In genomic region chr10:99697696-99698095, GRCm38 (mm10) we compare ENCODE assay signal across 28 mouse cellular contexts.
A peak's percentile ranks its signal among the peaks of the same experiment; 100 is the strongest.
DNase-seq lines count a peak whose midpoint lies in the region; ATAC-seq lines count a peak whose summit lies in the region.
"Had no signal": no experiment of that assay in that cellular context is flagged by ENCODE, and none has a peak within 500 bp of the region (broad histone marks: within the 10 kb centered on the region; RNA-seq: fewer than 3 reads in every experiment).

No protein-coding gene starts in this region.

- no peaks in the 10 kb centered on the region for H3K36me3 ChIP-seq in forebrain, embryonic 14.5 days (ENCODE audit: control insufficient read depth, insufficient read depth, low read length)
- H3K36me3 ChIP-seq in forebrain, embryonic 16.5 days (ENCODE audit: control insufficient read depth, insufficient read depth) = no peaks in the 10 kb centered on the region
- H3K36me3 ChIP-seq in midbrain, embryonic 16.5 days (ENCODE audit: control insufficient read depth, insufficient read depth, low read length) = no peaks in the 10 kb centered on the region
- H3K36me3 ChIP-seq in midbrain, embryonic 14.5 days (ENCODE audit: control insufficient read depth, insufficient read depth, low read length) = no peaks in the 10 kb centered on the region
- H3K36me3 ChIP-seq: embryonic facial prominence, embryonic 12.5 days; heart, embryonic 13.5 days; hindbrain, embryonic 10.5 days; hindbrain, embryonic 15.5 days; liver, embryonic 12.5 days; midbrain, embryonic 12.5 days had no signal

- 0 out of 2 replicates have a peak, but pooled peaks cover 5% of the 10 kb centered on the region for H3K4me1 ChIP-seq in forebrain, embryonic 14.5 days (ENCODE audit: control insufficient read depth, insufficient read depth, low read length)
- no peaks in the 10 kb centered on the region for H3K4me1 ChIP-seq in forebrain, embryonic 16.5 days (replicated peaks; ENCODE audit: control insufficient read depth, insufficient read depth, low read length)
- peaks cover 2% of the 10 kb centered on the region; the same call in 1 of the 2 replicates for H3K4me1 ChIP-seq in midbrain, embryonic 16.5 days (ENCODE audit: control insufficient read depth, insufficient read depth, low read length)
- no peaks in the 10 kb centered on the region for H3K4me1 ChIP-seq in midbrain, embryonic 14.5 days (ENCODE audit: control insufficient read depth, insufficient read depth, low read length)
- H3K4me1 ChIP-seq: embryonic facial prominence, embryonic 12.5 days; heart, embryonic 13.5 days; hindbrain, embryonic 10.5 days; hindbrain, embryonic 15.5 days; liver, embryonic 12.5 days; midbrain, embryonic 12.5 days had no signal

- no peaks in the 10 kb centered on the region for H3K9me3 ChIP-seq in forebrain, embryonic 14.5 days (replicated peaks; ENCODE audit: control insufficient read depth, low read length)
- no peaks in the 10 kb centered on the region for H3K9me3 ChIP-seq in forebrain, embryonic 16.5 days (ENCODE audit: control insufficient read depth, low read length)
- no peaks in the 10 kb centered on the region for H3K9me3 ChIP-seq in midbrain, embryonic 16.5 days (replicated peaks; ENCODE audit: control insufficient read depth, low read length, poor library complexity, severe bottlenecking)
- no peaks in the 10 kb centered on the region for H3K9me3 ChIP-seq in midbrain, embryonic 14.5 days (ENCODE audit: control insufficient read depth, low read length)
- H3K9me3 ChIP-seq: embryonic facial prominence, embryonic 12.5 days; heart, embryonic 13.5 days; hindbrain, embryonic 10.5 days; hindbrain, embryonic 15.5 days; liver, embryonic 12.5 days; midbrain, embryonic 12.5 days had no signal

- peak; percentile 63; the same call in 1 of the 2 replicates for ATAC-seq in forebrain, embryonic 14.5 days
- no peak for ATAC-seq in forebrain, embryonic 16.5 days
- peak; percentile 51; the same call in 1 of the 2 replicates for ATAC-seq in midbrain, embryonic 16.5 days
- no peak for ATAC-seq in midbrain, embryonic 14.5 days (ENCODE audit: low FRiP score, low TSS enrichment)
- ATAC-seq: activated CD4-positive, CD25-positive, alpha-beta regulatory T cell, adult 4 months; inflammation-experienced regulatory T-cells, adult 6 months; liver, embryonic 12.5 days; liver, postnatal 0 days had no signal

- H3K27ac ChIP-seq in forebrain, embryonic 14.5 days (ENCODE audit: low read depth, low read length) = no peak overlapping the region
- H3K27ac ChIP-seq in forebrain, embryonic 16.5 days (ENCODE audit: low read length) = no peak overlapping the region
- no peak overlapping the region for H3K27ac ChIP-seq in midbrain, embryonic 16.5 days (ENCODE audit: low read length)
- H3K27ac ChIP-seq in midbrain, embryonic 14.5 days (replicated peaks; ENCODE audit: low read depth, low read length) = no peak overlapping the region
- H3K27ac ChIP-seq: embryonic facial prominence, embryonic 12.5 days; heart, embryonic 13.5 days; hindbrain, embryonic 10.5 days; hindbrain, embryonic 15.5 days; liver, embryonic 12.5 days; midbrain, embryonic 12.5 days had no signal

- H3K27me3 ChIP-seq in forebrain, embryonic 14.5 days (replicated peaks; ENCODE audit: control insufficient read depth, insufficient read depth, low read length) = no peaks in the 10 kb centered on the region
- H3K27me3 ChIP-seq in forebrain, embryonic 16.5 days (replicated peaks; ENCODE audit: control insufficient read depth, insufficient read depth, low read length) = no peaks in the 10 kb centered on the region
- H3K27me3 ChIP-seq in midbrain, embryonic 16.5 days (ENCODE audit: control insufficient read depth, insufficient read depth, low read depth, low read length) = no peaks in the 10 kb centered on the region
- no peaks in the 10 kb centered on the region for H3K27me3 ChIP-seq in midbrain, embryonic 14.5 days (ENCODE audit: control insufficient read depth, insufficient read depth, low read length)
- H3K27me3 ChIP-seq: embryonic facial prominence, embryonic 12.5 days; heart, embryonic 13.5 days; hindbrain, embryonic 15.5 days; liver, embryonic 12.5 days; midbrain, embryonic 12.5 days had no signal

- no peak overlapping the region for H3K9ac ChIP-seq in forebrain, embryonic 14.5 days (ENCODE audit: low read length)
- H3K9ac ChIP-seq in forebrain, embryonic 16.5 days (replicated peaks; ENCODE audit: low read depth, low read length) = no peak overlapping the region
- H3K9ac ChIP-seq in midbrain, embryonic 16.5 days (ENCODE audit: low read depth, low read length) = no peak overlapping the region
- H3K9ac ChIP-seq in midbrain, embryonic 14.5 days (replicated peaks; ENCODE audit: low read length) = no peak overlapping the region
- H3K9ac ChIP-seq: embryonic facial prominence, embryonic 12.5 days; heart, embryonic 13.5 days; hindbrain, embryonic 15.5 days; liver, embryonic 12.5 days; liver, postnatal 0 days; midbrain, embryonic 12.5 days had no signal

- DNase-seq in forebrain, embryonic 14.5 days (ENCODE audit: low spot score) = peak; percentile 50
- no peak for DNase-seq in midbrain, embryonic 14.5 days
- peak; percentile 33 for DNase-seq in gonadal fat pad, adult 2 months (ENCODE audit: low read depth)
- DNase-seq in right cerebral cortex, postnatal 25 days = no peak
- DNase-seq: adrenal gland, adult 2 months; adrenal gland, postnatal 36 days; B cell, adult 2 months; cerebellum, adult 8-10 months; cerebellum, postnatal 36 days; gastrocnemius, postnatal 36 days; heart, postnatal 10 days; kidney, adult 11 months; kidney, postnatal 25 days; layer of hippocampus, postnatal 36 days; left cerebral cortex, postnatal 4 days; liver, postnatal 0 days; lung, postnatal 36 days; thymus, postnatal 4 days had no signal

- H3K4me3 ChIP-seq in forebrain, embryonic 14.5 days (ENCODE audit: low read depth, low read length) = no peak overlapping the region
- H3K4me3 ChIP-seq in forebrain, embryonic 16.5 days (replicated peaks; ENCODE audit: low read length) = no peak overlapping the region
- no peak overlapping the region for H3K4me3 ChIP-seq in midbrain, embryonic 16.5 days (ENCODE audit: low read depth, low read length)
- no peak overlapping the region for H3K4me3 ChIP-seq in midbrain, embryonic 14.5 days (replicated peaks; ENCODE audit: low read depth, low read length)
- H3K4me3 ChIP-seq: embryonic facial prominence, embryonic 12.5 days; heart, embryonic 13.5 days; hindbrain, embryonic 10.5 days; hindbrain, embryonic 15.5 days; liver, embryonic 12.5 days; midbrain, embryonic 12.5 days had no signal

- no peak overlapping the region for H3K4me2 ChIP-seq in forebrain, embryonic 14.5 days (ENCODE audit: low read length)
- H3K4me2 ChIP-seq in forebrain, embryonic 16.5 days (ENCODE audit: low read length) = no peak overlapping the region
- H3K4me2 ChIP-seq in midbrain, embryonic 16.5 days (ENCODE audit: low read length) = no peak overlapping the region
- no peak overlapping the region for H3K4me2 ChIP-seq in midbrain, embryonic 14.5 days (ENCODE audit: low read length)
- H3K4me2 ChIP-seq: embryonic facial prominence, embryonic 12.5 days; heart, embryonic 13.5 days; hindbrain, embryonic 15.5 days; liver, embryonic 12.5 days; midbrain, embryonic 12.5 days had no signal

- 19% methylated on average over 8 of the region's 8 CpGs for WGBS in forebrain, embryonic 14.5 days
- 20% methylated on average over 8 of the region's 8 CpGs for WGBS in forebrain, embryonic 16.5 days
- WGBS in midbrain, embryonic 16.5 days = 64% methylated on average over 8 of the region's 8 CpGs
- 76% methylated on average over 8 of the region's 8 CpGs for WGBS in midbrain, embryonic 14.5 days

Comparison
In these comparisons a context has a peak if more than half of its experiments do, and no peak if none do; other contexts are left out.
1. ATAC-seq: peak in forebrain, embryonic 14.5 days (single experiment) and midbrain, embryonic 16.5 days (single experiment); none in forebrain, embryonic 16.5 days (single experiment) and midbrain, embryonic 14.5 days (single experiment).
2. DNase-seq: peak in forebrain, embryonic 14.5 days (single experiment) and gonadal fat pad, adult 2 months (single experiment); none in midbrain, embryonic 14.5 days (single experiment) and right cerebral cortex, postnatal 25 days (single experiment).